Mouse (Mus musculus) liver, postnatal 0 days (tissue): ENCODE results near the gene Ntng1.

Experiments
- CTCF ChIP-seq: sonication (generic); IDR thresholded peaks from 2 replicates; pipeline ENCODE4 v1.5.1; 2016; ENCODE audit warnings: antibody characterized with exemption, low read depth
- EP300 ChIP-seq: IDR thresholded peaks from 2 replicates; pipeline ENCODE4 v1.6.1; 2016; ENCODE audit warnings: antibody characterized with exemption, low read depth, mild to moderate bottlenecking

DNA sequence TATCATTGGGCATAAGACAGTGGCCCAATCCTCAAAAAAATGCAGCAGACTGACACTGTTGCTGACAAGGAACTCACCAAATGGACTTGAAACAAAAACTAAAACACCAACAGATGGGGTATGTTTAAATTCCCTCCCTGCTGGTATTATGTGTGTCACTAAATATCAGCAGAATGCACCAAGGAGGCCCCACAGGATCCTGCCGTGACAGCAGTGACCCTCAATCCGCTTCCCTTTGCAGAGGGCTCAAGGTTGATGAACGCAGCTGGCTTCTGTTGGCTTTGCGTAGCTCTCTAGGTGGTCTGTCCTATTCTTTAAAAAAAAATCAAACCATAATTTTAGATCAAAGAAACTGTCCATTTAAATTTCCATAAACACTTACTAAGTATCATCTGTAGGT, 226.7 kb downstream of the Ntng1 start:
- TF ChIP-seq EP300 (no peak), CTCF (no peak)
